Mouse (Mus musculus): ENCODE data around the gene Car11.

Gene Car11

GRCm38 (mm10) chr7:45723301-45723700 lies 23.7 kb downstream of the Car11 start:
- no peak for DNase-seq (ENCODE audit: low spot score in 2 of 2)

GRCm38 (mm10) chr7:45723781-45724180 lies 24.1 kb downstream of the Car11 start:
- no peak for DNase-seq (ENCODE audit: low spot score in 2 of 2)

GRCm38 (mm10) chr7:45725151-45725550 lies 25.5 kb downstream of the Car11 start:
- no peak for DNase-seq (ENCODE audit: low spot score in 2 of 2)

GRCm38 (mm10) chr7:45725713-45726112 lies 26.1 kb downstream of the Car11 start, which contains the start of gene Spaca4:
Gene Spaca4 (minus strand): TSS chr7:45725813.
- no peak for DNase-seq (ENCODE audit: low spot score in 2 of 2)

GRCm38 (mm10) chr7:45726419-45726818 lies 26.8 kb downstream of the Car11 start:
- no peak for DNase-seq (ENCODE audit: low spot score in 2 of 2)

- DNase-seq (ENCODE audit: low spot score in 2 of 2), result no peak
Measured at GRCm38 (mm10) chr7:45727625-45728024, 28.0 kb downstream of the Car11 start.

DNA sequence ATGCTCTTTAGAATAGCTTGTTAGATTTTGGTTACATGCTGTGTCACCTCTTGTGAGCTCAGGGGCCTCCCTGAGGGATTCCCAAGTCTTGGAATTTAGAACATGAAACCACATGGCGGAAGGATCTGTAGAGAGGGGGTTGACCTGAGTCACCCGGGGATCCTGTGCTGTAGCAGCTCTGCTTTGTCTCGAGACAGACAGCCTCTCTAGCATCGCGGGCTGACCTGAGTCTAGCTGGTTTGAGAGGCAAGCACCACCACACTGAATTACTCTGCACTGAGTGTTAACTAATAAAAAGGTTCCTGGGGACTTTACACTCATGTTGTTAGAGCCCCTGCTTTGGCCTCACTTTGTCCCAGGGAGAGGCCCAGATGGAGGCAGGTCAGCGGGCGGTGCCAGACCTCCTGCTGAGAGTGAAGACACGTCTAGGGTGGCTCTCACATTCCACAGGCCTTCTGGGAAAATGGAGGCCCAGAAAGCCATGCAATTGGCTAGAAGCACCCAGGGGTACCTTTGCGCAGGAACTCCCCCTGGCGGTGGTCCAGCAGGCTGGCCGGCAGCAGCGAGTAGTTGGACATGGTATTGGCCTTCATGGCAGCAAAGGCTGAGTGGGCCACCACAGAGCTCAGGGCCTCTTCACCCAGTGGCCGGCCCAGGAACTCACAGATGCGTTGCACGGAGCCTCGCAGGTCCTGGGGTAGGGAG lies 31.2 kb downstream of the Car11 start:
- no peak for DNase-seq (ENCODE audit: low spot score in 2 of 2)

- DNase-seq (ENCODE audit: low spot score in 2 of 2), result no peak
Measured at GRCm38 (mm10) chr7:45733477-45733876, 33.8 kb downstream of the Car11 start.

GRCm38 (mm10) chr7:45739162-45739763 lies 39.6 kb downstream of the Car11 start:
- peak; percentile 64 to 79 for DNase-seq (ENCODE audit: low spot score in 2 of 2)

- no peak for DNase-seq (ENCODE audit: low spot score in 2 of 2)
Measured at GRCm38 (mm10) chr7:45739820-45740219, 40.2 kb downstream of the Car11 start.

DNA sequence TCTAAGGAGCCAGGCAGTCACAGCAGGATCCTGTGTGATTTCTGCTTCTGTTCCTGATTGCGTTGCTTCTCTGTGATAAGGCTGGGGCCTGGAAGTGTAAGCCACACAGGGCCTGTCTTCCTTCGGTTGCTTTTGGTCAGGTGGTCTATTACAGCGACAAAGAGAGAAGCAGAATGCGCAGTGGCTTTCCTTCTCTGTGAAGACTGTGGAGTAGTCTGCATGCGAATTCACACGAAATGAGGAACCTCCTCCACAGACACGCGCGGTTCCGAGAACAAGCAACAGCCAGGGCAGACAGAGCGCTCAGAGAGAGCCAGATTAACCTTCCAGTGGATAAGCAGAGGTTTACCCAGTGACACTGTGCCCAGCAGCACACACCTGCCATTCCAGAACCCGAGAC lies 41.7 kb downstream of the Car11 start:
- no peak for DNase-seq (ENCODE audit: low spot score in 2 of 2)

- DNase-seq (ENCODE audit: low spot score in 2 of 2), result no peak
Measured at GRCm38 (mm10) chr7:45741777-45742176, 42.1 kb downstream of the Car11 start.

GRCm38 (mm10) chr7:45742338-45742737 lies 42.7 kb downstream of the Car11 start:
- DNase-seq (ENCODE audit: low spot score in 2 of 2), result no peak

DNA sequence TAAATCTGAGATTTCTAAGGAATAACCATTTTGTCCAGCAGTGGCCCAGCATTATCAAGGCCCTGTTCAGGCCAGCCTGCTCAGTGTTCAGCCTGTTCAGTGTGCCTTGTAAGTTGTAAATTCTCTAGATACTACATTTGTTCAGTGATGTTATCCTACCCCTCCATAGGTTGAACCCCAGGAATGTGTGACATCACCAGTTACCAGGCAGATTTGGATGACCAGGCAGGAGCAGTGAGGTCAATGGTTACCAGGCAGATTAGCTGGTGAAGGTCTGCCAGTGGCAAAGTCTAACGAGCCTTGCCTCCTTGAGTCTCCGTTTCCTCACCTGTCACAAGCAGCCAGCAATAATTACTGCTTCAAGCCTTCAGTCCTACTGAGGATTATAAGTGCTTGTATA lies 44.7 kb downstream of the Car11 start:
- peak; percentile 76 to 92 for DNase-seq (ENCODE audit: low spot score in 2 of 2)

DNA sequence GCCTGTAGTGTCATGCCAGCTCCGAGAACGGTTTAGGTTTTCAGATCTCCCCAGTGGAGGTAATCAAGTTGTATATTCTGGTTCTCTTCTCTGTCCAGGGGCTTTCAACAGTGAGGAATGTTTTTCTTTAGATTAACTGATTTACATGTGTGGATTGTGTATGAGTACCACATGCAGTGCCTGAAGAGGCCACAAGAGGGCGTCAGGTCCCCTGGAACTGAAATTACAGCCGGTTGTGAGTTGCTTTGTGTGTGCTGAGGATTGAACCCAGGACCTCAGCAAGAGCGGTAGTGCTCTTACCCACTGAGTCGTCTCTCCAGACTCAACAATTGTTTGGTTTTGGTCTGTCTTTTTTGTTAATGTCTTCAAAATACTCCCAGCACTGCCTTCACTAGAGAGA lies 46.9 kb downstream of the Car11 start:
- DNase-seq (ENCODE audit: low spot score in 2 of 2), result no peak

- DNase-seq (ENCODE audit: low spot score in 2 of 2), result no peak
Measured at GRCm38 (mm10) chr7:45747450-45747849, 47.8 kb downstream of the Car11 start.

GRCm38 (mm10) chr7:45748110-45748509 lies 48.5 kb downstream of the Car11 start:
- no peak for DNase-seq (ENCODE audit: low spot score in 2 of 2)

DNA sequence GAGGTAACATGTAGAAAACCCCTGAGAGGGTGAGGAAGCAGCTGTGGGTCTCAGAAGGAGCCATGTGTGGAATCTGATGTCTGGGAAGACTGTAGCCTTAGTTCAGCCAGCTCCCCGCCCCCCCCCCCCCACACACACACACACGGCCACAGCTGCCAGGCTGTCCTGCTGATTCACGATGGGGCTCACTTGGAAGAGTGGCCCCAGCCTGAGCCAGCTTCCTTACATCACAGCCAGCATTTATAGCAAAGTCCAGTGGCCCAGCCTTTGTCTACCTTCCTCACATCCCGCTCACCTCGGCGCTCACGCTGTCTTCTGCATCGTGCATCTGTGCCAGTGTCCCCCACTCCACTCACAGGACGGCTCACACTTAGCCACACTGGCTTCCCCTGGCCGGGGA lies 49.8 kb downstream of the Car11 start:
- DNase-seq (ENCODE audit: low spot score in 2 of 2), result no peak

GRCm38 (mm10) chr7:45750162-45750561 lies 50.5 kb downstream of the Car11 start:
- no peak for DNase-seq (ENCODE audit: low spot score in 2 of 2)
